Mouse (Mus musculus): ENCODE data around the gene Hoxa10.

- TF ChIP-seq POLR2A (IDR thresholded peaks at IDR 0.05; ENCODE audit: borderline replicate concordance, low read depth, low read length) (no peak), CTCF (IDR thresholded peaks at IDR 0.05; ENCODE audit: low read depth, low read length) (no peak)
Measured at GRCm38 (mm10) chr6:52270494-52271480, 30.1 kb upstream of the Hoxa10 start.

Measured in bone marrow macrophage, adult 2 months (primary cell).